Mouse (Mus musculus) forelimb bud, embryonic 11.5 days (tissue): Measurements from ENCODE around the gene Myl6.

Source experiments
- DNase-seq: peaks from one replicate; pipeline ENCODE4 v3.0.0-alpha.2; 2012; ENCODE audit warnings: low read depth, low spot score

The Myl6 gene

GRCm38 (mm10) chr10:128493695-128494666, at the start of gene Myl6:
TSS of gene Myl6 (minus strand) at chr10:128494145.
- DNase-seq, result peak; percentile 99

- DNase-seq, result no peak
Measured at GRCm38 (mm10) chr10:128543100-128543499, 49.2 kb upstream of the Myl6 start.

- DNase-seq, result no peak
Measured at GRCm38 (mm10) chr10:128538340-128538870, 44.5 kb upstream of the Myl6 start.

DNA sequence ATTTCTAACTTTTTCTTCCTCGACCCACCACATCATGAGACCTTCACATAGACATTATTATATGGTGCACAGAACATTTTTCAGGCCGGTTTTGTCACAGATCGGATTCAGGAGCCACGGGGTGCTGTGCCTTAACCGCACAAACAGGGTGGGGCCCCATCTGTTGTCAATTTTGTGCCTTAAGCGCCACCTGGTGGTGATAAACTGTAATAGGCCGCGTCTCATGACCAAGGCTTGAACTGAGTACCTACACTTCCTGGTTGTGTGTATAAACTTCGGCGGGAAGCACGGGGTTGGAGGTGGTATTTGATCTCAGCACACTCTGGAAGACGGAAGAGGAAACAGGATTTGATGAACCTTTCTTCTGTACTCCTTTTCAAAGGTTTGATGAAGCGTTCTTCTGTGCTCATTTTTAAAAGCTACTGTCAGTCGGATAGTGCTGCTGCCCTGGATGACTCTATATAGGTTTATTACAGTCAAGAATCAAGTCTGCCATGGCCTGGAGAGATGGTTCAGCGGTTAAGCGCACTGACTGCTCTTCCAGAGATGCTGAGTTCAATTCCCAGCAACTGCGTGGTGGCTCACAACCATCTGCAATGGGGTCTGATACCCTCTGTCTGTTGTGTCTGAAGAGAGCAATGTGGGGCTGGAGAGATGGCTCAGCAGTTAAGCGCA, 42.5 kb upstream of the Myl6 start:
- DNase-seq, result peak; percentile 90

GRCm38 (mm10) chr10:128535624-128536265, 41.8 kb upstream of the Myl6 start:
- no peak for DNase-seq

GRCm38 (mm10) chr10:128535206-128535605, 41.3 kb upstream of the Myl6 start:
- no peak for DNase-seq

GRCm38 (mm10) chr10:128526366-128527356, 32.7 kb upstream of the Myl6 start:
- no peak for DNase-seq

GRCm38 (mm10) chr10:128525671-128526308, 31.8 kb upstream of the Myl6 start, which contains the start of gene Esyt1:
TSS of gene Esyt1 (minus strand) at chr10:128525871.
- DNase-seq, result peak; percentile 97

DNA sequence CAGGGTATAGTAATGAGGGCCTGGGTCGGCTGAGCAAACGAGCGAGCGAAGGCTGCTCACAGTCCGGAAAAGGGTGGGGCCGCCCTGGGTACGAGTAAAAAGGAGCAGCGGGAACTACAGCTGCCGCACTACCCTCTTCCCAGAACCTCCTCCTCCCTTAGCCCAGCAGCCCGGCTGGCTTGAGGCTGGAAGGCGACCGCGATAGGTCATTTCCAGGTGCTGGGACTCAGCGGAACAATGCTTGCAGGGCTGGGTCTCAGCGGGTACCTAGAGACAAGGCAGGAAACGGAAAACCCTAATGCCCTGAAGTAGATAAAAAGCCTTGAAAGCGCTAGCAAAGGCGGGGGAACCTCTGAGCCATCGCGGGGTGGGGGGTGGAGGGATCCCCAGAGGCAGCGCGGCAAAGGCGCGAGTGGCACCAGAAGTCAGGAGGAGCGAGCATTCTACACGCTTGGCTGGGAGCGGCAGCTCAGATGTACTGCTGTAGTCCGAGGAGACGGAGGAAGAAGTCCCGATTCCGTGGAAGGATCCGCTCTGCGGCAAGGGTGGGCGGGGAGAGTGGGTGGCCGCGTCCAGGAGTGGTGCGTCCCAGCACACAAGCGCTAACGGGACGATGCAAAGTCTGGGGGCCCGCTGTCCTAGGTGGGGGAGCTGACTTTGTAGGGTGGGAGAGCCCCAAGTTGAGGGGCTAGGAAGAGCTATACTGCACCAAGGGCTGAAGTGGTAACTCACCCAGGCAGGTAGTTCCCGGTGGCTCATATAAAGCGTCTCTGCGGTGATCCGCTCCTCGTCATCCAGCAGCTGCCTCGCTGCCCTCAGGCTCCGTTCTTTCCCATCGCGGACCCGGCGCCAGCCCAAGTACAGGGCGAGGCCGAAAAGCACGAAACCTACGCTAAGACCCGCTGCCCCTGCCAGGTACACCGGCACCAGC, 31.1 kb upstream of the Myl6 start:
- DNase-seq, result peak; percentile 47

DNA sequence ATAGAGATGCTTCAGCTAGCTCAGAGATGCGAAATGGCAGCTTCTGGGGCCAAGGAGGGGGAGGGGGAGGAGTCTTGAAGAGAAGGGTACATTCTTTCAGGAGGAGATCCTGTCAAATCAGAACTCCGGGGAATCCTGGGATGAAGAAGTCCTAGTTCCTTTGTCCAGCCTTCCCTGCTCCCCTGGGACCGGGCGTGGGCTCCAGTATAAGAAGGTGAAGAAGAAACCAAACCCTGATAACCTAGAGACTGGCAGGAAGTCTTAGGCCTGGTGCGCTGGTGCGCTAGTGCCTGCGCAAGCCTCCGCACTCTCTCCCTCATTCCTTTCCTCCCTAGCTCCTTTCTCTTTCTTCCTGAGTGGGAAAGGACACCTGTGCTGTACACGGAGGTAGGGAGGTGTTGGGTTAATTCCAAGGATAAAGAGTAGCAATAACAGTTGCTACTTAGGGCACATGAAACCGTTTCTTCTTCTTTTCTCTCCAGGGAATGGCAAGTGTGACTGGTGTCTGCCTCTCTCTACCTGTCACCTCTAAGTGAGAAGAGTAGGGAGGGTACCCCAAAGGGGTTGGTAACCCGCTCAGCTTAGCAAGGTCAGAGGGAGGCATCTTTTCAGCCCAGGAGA, 30.3 kb upstream of the Myl6 start:
- no peak for DNase-seq

- DNase-seq, result no peak
Measured at GRCm38 (mm10) chr10:128522351-128522750, 28.4 kb upstream of the Myl6 start.

DNA sequence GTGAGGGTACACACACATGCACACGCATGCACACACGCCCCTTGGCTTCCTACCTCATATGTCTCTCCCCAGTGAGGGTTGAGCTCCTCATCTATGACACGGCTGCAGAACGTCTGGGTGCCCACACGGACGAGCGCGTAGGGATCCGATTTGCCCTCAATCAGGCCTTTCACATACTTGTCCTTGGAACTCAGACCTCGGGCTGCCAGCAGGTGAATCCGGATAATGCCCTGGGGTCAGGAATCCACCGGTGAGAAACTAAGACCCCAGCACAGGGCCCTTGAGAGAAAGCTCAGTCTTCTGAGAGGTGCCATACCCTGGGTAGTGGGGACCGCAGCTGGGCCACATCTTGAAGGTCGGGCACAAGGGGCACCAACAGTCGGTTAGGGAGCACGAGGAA, 26.6 kb upstream of the Myl6 start:
- DNase-seq, result no peak

DNA sequence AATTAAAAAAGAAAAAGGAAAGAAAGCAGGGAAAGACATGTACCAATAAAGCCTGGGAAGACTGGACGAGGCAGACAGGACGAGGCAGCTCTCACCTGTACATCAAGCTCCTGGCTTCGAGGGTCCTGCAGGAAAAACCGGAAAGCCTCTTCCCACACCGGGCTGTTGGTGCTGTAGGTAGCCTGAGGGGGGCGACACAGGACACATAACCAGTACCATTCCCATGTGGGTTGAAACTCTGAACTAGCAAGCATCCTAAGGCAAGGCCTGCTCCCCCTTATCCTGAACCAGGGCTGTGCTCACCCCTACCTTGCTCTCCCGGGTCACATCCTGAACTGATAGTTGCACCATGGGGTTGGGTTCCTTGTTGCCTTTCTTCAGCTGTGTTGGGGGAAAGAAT, 24.9 kb upstream of the Myl6 start:
- DNase-seq, result no peak

- DNase-seq, result no peak
Measured at GRCm38 (mm10) chr10:128516677-128517076, 22.7 kb upstream of the Myl6 start.

GRCm38 (mm10) chr10:128516029-128516428, 22.1 kb upstream of the Myl6 start:
- DNase-seq, result no peak

- no peak for DNase-seq
Measured at GRCm38 (mm10) chr10:128515044-128515443, 21.1 kb upstream of the Myl6 start.

DNA sequence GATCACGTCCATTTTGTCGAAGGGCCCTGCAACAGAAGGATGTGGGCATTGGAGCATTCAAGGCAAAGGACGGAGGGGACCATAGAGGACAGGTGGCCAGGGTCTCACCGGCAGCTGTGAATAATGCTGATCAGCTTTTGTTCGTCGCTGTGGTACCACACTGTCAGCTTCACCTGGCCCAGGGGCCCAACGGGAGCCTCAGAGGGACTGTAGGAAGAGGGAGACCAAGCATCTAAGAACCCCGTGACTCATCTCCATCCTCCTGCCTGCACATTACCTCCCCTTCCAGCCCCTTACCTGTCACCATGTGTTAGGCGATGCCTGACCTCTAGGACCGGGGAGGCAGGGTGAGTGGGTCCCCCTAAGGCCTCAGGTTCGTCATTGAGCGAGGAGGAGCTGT, 17.8 kb upstream of the Myl6 start:
- no peak for DNase-seq

DNA sequence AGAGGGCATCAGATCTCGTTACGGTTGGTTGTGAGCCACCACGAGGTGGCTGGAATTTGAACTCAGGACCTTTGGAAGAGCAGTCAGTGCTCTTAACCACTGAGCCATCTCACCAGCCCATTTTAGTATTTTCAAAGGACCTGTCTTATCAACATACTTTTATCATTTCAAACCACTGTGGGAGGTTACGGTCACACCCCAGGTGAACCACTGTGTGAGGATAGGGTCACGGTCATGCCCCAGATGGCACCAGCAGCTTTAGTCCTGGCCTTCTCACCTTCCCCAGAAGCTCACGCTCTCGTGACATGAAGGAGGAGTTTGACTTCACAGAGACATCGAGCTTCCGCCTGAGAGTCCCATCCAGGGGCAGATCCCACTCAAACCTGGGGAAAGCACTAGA, 17.2 kb upstream of the Myl6 start:
- no peak for DNase-seq

GRCm38 (mm10) chr10:128510301-128510700, 16.4 kb upstream of the Myl6 start:
- DNase-seq, result no peak
